Mouse (Mus musculus) liver, postnatal 0 days (tissue): ENCODE results near the gene Fgf14.

Experiments used
- CTCF ChIP-seq: sonication (generic); IDR thresholded peaks from 2 replicates; pipeline ENCODE4 v1.5.1; 2016; ENCODE audit warnings: antibody characterized with exemption, low read depth
- EP300 ChIP-seq: IDR thresholded peaks from 2 replicates; pipeline ENCODE4 v1.6.1; 2016; ENCODE audit warnings: antibody characterized with exemption, low read depth, mild to moderate bottlenecking

- TF ChIP-seq EP300, result no peak
- peak; percentile 24; the same call in 1 of the 2 replicates for TF ChIP-seq CTCF
Measured at GRCm38 (mm10) chr14:124222447-124222846, 454.5 kb downstream of the Fgf14 start.
